Mouse (Mus musculus) layer of hippocampus, postnatal 10 days (tissue): ENCODE results near the gene Olfr1413. TPM values are rescaled to one million over a fixed set of nuclear protein-coding genes. Genes with fewer than 3 reads are reported as not detected.

Experiments used
- DNase-seq, 2 experiments: peaks; one replicate each; pipeline ENCODE4 v3.0.0; 2021; ENCODE audit warnings: low spot score in 2 of 2
- long read RNA-seq: library from polyadenylated mRNA; stranded (forward); transcript quantifications from one replicate; pipeline ENCODE4 v2.0.0, GENCODE M21; 2023
- total RNA-seq, 2 experiments: library from RNA; stranded (reverse); gene quantifications; 2 replicates each; pipeline ENCODE4 v1.2.3; 2021

Olfr1413 gene
- not detected for total RNA-seq
- long read RNA-seq: 0 reads

DNA sequence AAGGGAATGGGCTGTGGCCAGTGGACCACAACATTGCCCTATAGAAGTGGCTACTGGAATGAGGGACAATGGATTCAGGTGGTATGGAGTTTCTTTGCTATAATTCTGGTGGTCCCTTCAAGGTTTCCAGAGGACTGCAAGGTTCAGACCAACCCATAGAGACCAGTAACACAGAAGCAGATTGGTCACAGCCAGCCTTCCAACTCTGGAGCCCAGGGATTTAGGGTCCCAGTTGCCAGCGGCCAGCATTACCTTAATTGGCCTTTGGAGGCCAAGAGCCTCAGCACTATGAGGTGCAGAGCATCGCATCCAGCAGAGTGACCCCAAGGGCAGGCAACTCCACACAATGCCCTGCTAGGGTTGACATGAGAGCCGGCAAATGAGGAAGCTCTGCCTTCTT is at the start of gene Olfr1413:
TSS of gene Olfr1413 (plus strand) at position 301 of the 400 bp plus-strand sequence.
- no peak for DNase-seq

DNA sequence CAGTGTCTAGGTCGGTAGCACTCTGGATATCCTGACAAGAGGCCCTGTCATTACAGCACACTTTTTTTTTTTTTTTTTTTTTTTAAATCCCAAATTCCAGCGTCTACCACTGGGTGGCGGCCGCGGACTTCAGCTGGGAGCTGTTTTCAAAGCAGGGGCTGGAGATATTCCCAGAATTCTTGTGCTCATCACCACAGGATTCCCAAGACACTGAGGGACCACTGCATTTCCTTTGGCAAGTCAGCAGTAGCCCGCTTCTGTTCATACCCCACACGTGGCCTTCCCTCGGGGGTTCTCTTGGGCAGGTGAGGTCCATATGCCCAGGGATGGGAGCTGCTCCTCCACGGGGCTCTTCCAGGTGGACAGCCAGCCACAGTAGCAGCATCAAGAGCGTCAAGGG is 49.7 kb upstream of the Olfr1413 start:
- DNase-seq: peak; percentile 65 to 72

DNA sequence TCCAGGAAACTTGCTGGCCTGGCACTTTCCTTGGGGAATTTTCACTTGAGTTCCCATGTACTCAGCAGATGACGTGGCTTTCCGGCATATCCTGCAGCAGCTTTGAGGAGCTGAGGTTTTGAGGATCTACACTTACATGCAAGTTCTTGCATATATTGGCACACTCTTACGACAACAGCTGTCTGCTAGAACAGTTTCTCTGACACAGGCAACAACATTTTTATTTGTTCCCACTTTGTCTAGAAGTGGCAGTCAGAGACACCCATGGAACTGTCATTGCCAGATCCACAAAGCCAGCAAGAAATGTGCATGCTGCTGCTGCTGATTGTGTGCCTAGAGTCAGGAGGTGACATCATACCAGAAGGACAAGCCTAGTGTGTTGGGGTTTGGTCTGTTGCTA is 47.4 kb upstream of the Olfr1413 start:
- no peak for DNase-seq

DNA sequence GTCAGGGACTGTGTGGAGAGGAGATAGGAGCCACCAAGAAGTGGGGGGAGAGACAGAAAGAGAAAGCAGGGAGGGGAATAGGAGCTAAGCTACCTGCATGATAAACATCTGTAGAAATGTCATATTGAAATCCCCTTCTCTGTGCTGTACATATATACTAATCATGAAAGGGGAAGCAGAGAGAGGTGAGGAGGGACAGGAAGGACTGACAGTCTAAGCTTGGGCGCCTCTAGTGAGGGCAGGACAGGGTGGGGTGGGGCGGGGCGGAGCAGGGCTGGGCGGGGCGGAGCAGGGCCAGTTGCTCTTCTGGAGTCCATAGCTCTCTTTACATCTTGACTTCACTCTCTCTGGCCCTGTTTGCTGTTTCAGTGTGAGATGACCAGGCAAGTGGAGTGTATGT is 34.1 kb upstream of the Olfr1413 start:
- no peak for DNase-seq

DNA sequence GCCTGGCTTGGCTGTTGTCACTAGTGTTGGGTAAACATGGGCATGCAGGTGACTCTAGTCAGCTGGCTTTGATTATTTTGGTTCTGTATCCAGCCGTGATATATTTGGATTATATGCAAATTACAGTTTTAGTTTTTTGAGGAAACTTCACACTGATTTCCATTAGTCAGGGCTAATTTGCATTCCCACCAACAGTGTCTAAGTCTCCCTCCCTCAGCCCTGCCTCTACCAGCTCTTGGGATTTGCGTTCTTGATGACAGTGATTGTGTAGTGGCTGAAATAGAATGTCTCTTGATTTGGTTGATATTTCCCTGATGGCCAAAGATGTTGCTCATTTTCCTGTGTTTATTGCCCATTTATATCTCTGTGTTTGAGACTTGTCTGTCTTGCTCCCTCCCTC is 32.1 kb upstream of the Olfr1413 start:
- no peak for DNase-seq

DNA sequence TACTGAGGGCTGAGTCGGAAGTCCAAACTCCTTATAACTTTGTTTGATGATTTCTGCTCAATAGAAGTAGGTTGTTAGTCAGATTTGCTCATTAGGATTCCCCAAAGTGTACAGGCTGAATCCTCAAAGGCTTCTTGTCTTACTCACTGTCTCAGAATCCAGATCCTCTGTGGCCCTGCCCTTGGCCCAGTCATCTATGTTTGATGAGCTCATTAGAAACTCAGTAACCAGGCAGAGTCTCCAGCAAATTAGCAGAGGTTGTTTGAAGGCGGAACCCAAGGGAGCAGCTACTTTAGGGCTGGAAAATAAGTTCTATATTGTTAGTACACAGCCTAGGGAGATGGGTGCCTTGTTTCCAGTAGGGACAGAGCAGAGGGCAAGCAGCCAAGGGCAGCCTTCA is 25.2 kb upstream of the Olfr1413 start:
- no peak for DNase-seq

DNA sequence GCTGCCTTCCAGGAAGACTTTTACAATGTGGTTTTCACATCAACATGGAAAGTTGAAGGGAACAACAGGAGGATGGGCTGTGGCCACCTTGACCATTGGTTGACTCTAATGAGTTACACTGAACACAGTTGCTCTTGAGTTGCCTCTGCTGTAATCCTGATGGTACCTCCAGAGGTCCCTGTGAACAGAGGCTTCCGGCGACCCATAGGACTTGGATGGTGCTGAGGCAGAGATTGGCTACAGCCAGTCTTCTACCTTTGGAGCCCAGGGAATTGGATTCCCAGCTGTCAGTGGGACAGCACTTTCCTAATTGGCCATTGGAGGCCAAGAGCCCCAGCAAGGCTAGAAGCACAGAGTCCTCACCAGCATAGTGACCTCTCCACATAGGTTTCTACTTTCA is 14.4 kb downstream of the Olfr1413 start, which contains the start of gene Olfr1412:
TSS of gene Olfr1412 (plus strand) at position 301 of the 400 bp plus-strand sequence.
- DNase-seq: no peak

DNA sequence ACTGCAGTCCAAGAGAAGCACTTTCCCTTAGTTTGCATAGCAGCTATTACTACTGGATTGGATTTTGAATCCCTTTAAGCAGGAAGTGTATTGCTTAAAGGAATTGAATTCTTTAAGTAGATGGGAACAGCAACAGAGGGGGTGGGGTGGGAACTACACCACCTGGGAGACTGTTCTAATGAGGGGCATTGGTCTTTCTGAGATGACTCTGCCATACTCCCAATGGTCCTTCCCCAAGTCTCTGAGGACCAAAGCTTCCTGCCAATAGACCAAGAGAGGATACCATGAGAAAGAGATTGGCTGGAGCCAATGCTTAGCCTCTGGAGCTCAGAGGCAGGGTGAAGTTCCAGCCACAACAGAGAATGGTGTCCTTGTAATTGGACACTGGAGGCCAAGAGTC is 23.0 kb downstream of the Olfr1413 start, which contains the start of gene Olfr1411:
TSS of gene Olfr1411 (plus strand) at position 301 of the 400 bp plus-strand sequence.
- DNase-seq: no peak

DNA sequence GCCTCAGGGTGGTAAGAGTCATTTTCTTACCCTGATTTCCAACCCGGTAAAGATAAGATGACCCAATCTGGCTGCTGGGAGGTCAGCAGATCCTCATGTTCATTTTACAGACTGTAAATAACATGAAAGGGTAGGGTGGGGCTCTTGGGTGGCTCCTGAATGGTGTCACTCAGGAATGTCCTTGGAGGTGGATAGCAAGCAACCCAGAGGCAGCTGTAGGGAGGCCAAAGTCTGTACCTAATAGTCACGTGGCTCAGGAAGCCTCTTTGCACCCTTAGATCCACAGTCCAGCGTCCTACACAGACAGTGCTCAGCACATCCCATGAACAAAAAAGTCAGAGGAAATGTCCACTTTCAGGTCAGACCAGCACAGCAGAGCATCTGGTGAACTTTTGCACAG is 24.9 kb downstream of the Olfr1413 start:
- DNase-seq: no peak

DNA sequence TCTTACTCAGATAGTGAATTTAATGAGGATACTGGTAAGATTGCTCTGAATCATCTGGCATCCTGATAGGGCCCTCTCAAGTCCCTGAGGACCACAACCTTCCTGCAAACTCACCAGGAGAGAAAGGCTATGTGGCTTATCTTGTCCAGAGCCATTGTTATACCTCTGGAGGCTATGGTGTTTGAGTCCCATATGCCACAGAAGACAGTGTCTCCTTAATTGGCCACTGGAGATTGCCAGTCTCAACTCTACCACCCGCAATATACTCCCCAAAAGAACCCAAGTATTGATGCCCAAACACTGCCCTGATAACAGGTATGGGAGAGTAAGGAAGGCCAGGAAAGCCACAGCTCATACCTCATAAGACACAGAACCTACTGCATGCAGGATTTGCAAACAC is 34.4 kb downstream of the Olfr1413 start, which contains the start of gene Olfr1410:
TSS of gene Olfr1410 (plus strand) at position 301 of the 400 bp plus-strand sequence.
- DNase-seq: no peak

DNA sequence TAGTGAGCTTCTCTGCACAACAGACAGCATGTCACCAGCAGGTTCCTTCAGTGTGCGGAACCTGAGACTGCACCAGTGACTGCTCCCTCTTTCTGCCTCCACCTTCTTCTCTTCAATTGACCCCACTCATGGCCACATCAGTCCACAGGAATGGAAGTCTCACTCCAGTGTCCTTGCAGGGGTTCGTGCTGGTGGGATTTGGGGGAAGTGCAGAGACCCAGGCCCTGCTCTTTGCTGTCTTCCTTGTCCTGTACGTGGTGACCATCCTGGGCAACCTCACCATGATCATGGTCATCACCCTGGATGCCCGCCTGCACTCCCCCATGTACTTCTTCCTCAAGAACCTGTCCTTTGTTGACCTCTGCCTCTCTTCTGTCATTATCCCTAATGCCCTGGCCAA is 36.6 kb downstream of the Olfr1413 start:
- DNase-seq: no peak

DNA sequence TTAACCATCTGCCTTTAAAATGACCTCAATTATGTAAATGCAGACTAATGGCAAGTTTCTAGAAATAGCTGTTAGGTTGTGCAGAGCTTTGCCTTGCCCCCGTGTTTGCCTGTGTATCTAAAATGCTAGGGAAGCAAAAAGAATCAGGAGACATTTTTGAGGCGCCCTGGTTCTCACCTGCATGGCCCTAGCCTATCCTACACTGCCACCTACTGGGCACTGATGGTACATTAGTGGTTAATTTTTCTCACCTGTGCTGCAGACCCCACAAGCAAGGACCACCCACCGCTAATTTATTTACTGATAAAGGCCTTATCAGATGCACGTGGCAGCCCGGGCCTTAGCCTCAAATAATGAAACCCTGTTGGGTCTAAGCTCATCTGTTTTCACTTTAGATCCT is 39.9 kb downstream of the Olfr1413 start:
- peak; percentile 63 to 75 for DNase-seq

DNA sequence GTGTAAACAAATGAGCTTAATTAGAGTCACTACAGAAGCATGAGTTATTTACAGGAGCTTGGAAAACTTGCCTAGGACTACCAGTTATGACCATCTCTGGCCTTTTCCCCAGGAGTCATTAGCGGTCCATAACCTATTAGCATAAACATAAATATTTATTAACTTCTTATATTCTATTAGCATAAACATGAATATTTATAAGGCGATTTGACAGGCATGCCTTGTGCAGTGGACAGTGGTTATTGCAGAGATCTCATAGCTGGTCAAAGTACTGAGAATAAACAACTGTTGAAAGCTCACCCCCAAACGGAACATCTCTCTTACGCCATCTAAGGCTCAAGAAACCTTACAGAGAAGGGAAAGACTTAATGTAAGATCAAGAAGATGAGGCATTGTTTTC is 42.1 kb downstream of the Olfr1413 start:
- no peak for DNase-seq

DNA sequence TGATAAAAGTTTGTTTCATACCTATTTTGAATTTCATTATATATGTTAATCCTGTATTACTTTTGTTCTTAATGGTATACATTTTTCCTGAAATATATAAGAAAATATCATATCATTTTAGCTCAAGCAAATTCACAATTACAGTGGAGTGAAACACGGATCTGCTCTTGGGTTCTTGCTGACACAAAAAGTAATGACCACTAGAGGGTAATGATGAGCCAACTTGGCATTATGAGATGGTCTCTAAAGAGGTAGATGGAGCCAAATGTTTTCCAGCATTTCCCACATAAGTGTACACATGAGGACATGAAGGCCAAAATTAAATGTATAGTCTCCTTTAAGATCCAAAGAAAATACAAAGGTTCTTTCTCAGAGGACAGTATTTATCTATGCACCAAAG is 43.4 kb downstream of the Olfr1413 start:
- DNase-seq: no peak

DNA sequence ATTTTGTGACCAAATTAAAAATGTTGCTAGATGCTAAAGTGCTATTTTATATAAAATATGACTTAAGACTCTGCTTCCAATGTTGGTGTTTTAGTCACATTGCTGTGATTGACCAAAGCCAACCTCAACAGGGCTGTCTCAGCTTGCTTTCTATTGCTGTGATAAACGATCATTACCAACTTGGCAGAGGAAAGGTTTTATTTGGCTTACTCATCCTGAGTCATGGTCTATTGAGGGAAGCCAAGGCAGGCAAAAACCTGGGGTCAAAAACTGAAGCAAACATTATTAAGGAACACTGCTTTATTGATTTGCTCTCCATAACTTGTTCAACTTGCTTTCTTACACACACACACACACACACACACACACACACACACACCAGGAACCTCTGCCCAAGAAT is 44.9 kb downstream of the Olfr1413 start:
- DNase-seq: no peak

DNA sequence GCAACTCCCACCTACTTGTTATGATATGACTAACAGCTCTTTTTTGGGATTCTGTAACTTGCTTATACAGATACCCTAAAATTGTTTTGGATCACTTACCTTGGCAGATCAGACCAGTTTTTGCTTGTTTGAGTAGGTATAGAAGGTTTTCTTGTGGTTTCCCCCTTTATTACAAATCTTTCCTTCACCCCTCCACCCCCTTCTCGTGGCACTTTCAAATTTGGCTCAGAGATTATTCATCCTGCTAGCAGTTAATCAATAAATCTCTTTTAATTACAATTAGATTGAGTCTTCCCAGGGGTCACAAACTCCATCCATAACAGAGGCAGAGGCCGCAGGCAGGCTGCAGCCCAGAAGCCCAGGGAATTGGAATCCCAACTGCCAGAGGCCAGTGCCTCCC is 46.4 kb downstream of the Olfr1413 start, which contains the start of gene Olfr12:
TSS of gene Olfr12 (plus strand) at position 301 of the 400 bp plus-strand sequence.
- DNase-seq: no peak

DNA sequence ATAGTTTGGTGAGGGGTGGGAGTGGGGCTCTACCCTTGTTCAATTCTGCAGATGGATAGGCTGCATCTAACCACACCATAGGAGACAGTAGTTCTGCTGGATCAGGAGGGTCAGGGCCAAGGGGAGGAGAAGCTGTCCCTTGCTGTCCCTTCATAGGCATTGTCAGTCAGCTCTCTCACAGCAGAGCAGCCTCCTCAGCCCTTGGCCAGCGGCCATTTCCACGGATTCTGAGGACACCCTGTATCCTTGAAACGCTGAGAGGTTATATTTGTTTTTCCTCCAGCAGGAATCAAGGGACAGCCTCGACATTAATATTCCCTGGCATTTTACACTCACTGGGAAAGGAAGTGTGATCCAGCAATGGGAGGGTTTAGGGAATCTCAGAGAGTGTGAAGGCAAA is 47.2 kb downstream of the Olfr1413 start:
- DNase-seq: no peak

Other genes starting within 250 kb of the Olfr1413 start
- gene Ndufa10, start 97.5 kb upstream of the Olfr1413 start, total RNA-seq: 100 to 1,000 TPM; 190 to 257 TPM
- not detected for gene Olfr1416, start 86.2 kb upstream of the Olfr1413 start, total RNA-seq
- gene Olfr1415, start 75.2 kb upstream of the Olfr1413 start, total RNA-seq: not detected
- gene Olfr1414, start 52.7 kb upstream of the Olfr1413 start, total RNA-seq: not detected
- not detected for gene Olfr1412, start 14.5 kb downstream of the Olfr1413 start, total RNA-seq
- not detected for gene Olfr1411, start 23.1 kb downstream of the Olfr1413 start, total RNA-seq
- gene Olfr1410, start 34.5 kb downstream of the Olfr1413 start, total RNA-seq: not detected
- gene Olfr12, start 46.5 kb downstream of the Olfr1413 start, total RNA-seq: not detected
- gene Cops9, start 70.7 kb downstream of the Olfr1413 start, total RNA-seq: 100 to 1,000 TPM; 282 to 343 TPM
- gene Otos, start 77.5 kb downstream of the Olfr1413 start, total RNA-seq: 1 to 10 TPM in 1 of 2 experiments, under 1 TPM in 1; 0.58 to 1.1 TPM